15 mouse cellular contexts compared by ENCODE assay signal in genomic region chr3:75879269-75879668, GRCm38 (mm10).
DNase-seq lines count a peak whose midpoint lies in the region; ATAC-seq and TF ChIP-seq lines count a peak whose summit lies in the region.
"Had no signal": no experiment of that assay in that cellular context is flagged by ENCODE, and none has a peak within 500 bp of the region (broad histone marks: within the 10 kb centered on the region; RNA-seq: fewer than 3 reads in every experiment).

No protein-coding gene starts in this region.

- intact Hi-C loops in gastrocnemius, adult 2 months (cut with DNase I): no loop called here

- DNase-seq in gastrocnemius, adult 2 months: no peak
- DNase-seq in gastrocnemius, postnatal 10 days: no peak
- no peak for DNase-seq in lung, postnatal 0 days (ENCODE audit: low spot score)
- no peak for DNase-seq in lung, postnatal 14 days
- peak; percentile 26 for DNase-seq in MEL-GATA-1-ER (ENCODE audit: extremely low read depth, low read depth)
- peak; percentile 14 for DNase-seq in naive thymus-derived CD4-positive, alpha-beta T cell, adult 2 months (ENCODE audit: low read depth)
- no peak for DNase-seq in urinary bladder, postnatal 10 days (ENCODE audit: low spot score)
- no peak for DNase-seq in urinary bladder, postnatal 4 days (ENCODE audit: low spot score in 2 of 2)
- DNase-seq: adrenal gland, adult 8-10 months; kidney, postnatal 14 days; lung, adult 18-20 months had no signal

- H3K4me3 ChIP-seq in gastrocnemius, adult 2 months: no peak overlapping the region
- no peak overlapping the region for H3K4me3 ChIP-seq in lung, postnatal 0 days (ENCODE audit: low read depth, low read length)
- H3K4me3 ChIP-seq: embryonic facial prominence, embryonic 13.5 days; hindbrain, embryonic 13.5 days; neural tube, embryonic 13.5 days had no signal

- H3K27me3 ChIP-seq in lung, postnatal 0 days (replicated peaks; ENCODE audit: insufficient read depth, low read length): no peaks in the 10 kb centered on the region
- H3K27me3 ChIP-seq: embryonic facial prominence, embryonic 13.5 days; hindbrain, embryonic 13.5 days; neural tube, embryonic 13.5 days had no signal

- no peak for ATAC-seq in lung, postnatal 0 days

- H3K4me2 ChIP-seq in lung, postnatal 0 days (replicated peaks; ENCODE audit: low read depth, low read length): no peak overlapping the region
- H3K4me2 ChIP-seq: embryonic facial prominence, embryonic 13.5 days; hindbrain, embryonic 13.5 days; midbrain, embryonic 11.5 days; neural tube, embryonic 13.5 days had no signal

- no peak for TF ChIP-seq EP300 in lung, postnatal 0 days (IDR thresholded peaks at IDR 0.05)

- H3K4me1 ChIP-seq in lung, postnatal 0 days (ENCODE audit: insufficient read depth, low read depth, low read length): no peaks in the 10 kb centered on the region
- H3K4me1 ChIP-seq: embryonic facial prominence, embryonic 13.5 days; hindbrain, embryonic 13.5 days; neural tube, embryonic 13.5 days had no signal

- 96% methylated on average over 2 of the region's 2 CpGs for whole genome bisulfite sequencing in lung, postnatal 0 days

- H3K36me3 ChIP-seq in lung, postnatal 0 days (ENCODE audit: insufficient read depth, low read length): no peaks in the 10 kb centered on the region; the same call in 1 of the 2 replicates

- no peak overlapping the region for H3K27ac ChIP-seq in gastrocnemius, adult 2 months
- H3K27ac ChIP-seq in lung, postnatal 0 days (ENCODE audit: low read length): no peak overlapping the region
- H3K27ac ChIP-seq: embryonic facial prominence, embryonic 13.5 days; hindbrain, embryonic 13.5 days; neural tube, embryonic 13.5 days had no signal

- H3K9ac ChIP-seq in lung, postnatal 0 days (replicated peaks; ENCODE audit: low read depth): no peak overlapping the region
- H3K9ac ChIP-seq: embryonic facial prominence, embryonic 13.5 days; hindbrain, embryonic 13.5 days; neural tube, embryonic 13.5 days had no signal

- H3K9me3 ChIP-seq in lung, postnatal 0 days (ENCODE audit: low read length): no peaks in the 10 kb centered on the region
- H3K9me3 ChIP-seq: hindbrain, embryonic 13.5 days; neural tube, embryonic 13.5 days had no signal

- TF ChIP-seq CTCF in gastrocnemius, adult 2 months (IDR thresholded peaks at IDR 0.05): peak; percentile 29; the same call in 1 of the 2 replicates
- peak; percentile 47 for TF ChIP-seq CTCF in lung, postnatal 0 days (IDR thresholded peaks at IDR 0.05)

Comparison
In these comparisons a context has a peak if more than half of its experiments do, and no peak if none do; other contexts are left out.
1. DNase-seq: peak in MEL-GATA-1-ER (single experiment) and naive thymus-derived CD4-positive, alpha-beta T cell, adult 2 months (single experiment); none in gastrocnemius, adult 2 months (single experiment), gastrocnemius, postnatal 10 days (single experiment), lung, postnatal 0 days (single experiment), lung, postnatal 14 days (single experiment), urinary bladder, postnatal 10 days (single experiment) and urinary bladder, postnatal 4 days (0 of 2).